Mouse (Mus musculus) cerebellum, postnatal 14 days (tissue): ENCODE measurements around the gene Ppm1l.
"Not testable (repeated sequence)": the region's sequence is repeated elsewhere in the genome, so short reads cannot be mapped to it uniquely, and the experiment has no call there.

Experiments used
- DNase-seq, 2 experiments: peaks; one replicate each; pipeline ENCODE4 v3.0.0; 2021; ENCODE audit warnings: mixed read lengths in 2 of 2

Gene Ppm1l

DNA sequence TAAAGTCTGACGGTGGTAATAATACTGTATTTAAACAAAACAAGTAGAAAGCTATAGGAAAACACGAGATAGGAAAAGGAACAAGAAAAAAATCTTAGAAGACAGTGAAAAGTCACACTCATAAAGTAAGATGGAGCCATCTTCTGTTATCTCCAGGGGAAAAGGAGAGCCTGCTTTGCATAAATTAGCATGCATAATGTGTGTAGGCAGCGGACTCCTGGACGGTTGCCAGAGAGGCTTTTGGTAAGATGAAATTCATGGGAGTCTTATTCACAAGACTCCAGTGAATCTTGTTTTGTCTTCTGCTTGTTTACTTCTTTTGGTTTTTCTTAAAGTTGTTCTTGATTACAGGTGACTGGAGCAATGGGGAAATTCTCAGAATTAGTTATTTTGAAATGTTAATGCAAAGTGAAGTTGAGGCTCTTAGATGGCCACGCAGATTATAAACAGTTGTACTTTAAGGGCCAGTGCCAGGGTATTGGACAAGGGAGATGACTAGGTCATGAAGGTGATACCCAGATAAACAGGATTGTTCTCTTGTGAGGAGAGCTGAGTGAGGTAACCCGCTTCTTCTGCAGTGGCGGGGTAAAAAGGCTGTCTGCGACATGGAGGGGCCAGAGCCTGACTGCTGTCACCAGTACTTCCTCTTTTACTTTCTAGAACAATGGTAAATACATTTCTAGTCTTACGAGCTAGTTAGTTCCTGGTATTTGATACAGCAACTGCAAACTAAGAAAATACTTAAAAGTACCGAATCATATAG, 57.1 kb downstream of the Ppm1l start:
- DNase-seq = peak; percentile 74 to 84

DNA sequence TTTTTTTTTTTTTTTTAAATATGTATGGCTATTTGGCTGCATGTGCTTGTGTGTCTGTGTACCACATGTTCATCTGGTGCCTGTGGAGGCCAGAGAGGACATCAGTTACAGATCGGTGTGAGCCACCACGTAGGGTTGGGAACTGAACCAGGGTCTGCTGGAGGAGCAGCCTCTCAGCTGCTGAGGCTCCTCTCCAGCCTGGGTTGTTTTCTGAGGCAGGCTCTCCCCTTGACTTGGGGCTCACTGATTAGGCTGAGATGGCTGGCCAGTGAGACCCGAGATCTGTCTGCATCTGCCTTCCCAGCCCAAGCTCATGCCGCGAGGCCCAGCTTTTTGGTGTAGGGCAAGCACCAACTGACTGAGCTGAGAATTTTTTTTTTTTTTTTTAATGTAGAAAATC, 57.9 kb downstream of the Ppm1l start:
- DNase-seq = peak in 1 of 2 experiments; percentile 43

DNA sequence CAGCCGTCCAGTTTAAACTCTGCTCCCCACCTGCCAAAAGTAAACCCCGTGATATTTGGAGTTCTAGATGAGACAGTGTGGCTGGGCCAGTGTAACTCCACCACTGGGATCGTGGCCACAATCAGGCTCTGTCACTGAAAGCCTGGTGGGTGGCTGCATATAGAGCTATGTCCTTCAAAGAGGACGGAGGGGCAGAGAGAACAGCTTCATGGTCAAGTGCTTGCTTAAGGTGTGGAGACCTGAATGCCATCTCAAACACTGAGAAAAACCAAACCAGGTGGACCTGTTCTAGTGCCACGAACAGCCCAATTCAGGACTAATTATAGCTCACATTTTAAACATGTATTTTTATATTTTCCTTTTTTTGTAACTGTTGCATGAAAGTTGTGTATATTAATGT, 58.3 kb downstream of the Ppm1l start:
- no peak for DNase-seq

DNA sequence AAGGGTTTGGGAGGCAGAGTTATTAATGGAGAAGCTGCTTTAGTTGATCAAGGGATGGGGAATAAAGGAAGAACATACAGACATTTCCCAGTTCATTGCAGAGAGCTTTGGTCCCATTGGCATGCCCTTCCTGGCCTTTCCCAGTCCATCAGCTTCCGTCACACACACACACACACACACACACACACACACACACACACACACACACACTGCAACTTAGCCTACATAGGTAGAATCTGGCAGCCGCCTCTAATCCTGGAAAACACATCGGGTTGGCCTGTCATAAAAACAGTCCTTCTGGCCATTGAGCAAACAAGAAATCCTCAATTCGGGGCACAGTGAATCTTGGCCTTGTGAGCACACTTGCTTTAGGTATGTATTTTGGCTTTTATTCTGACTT, 64.6 kb downstream of the Ppm1l start:
- peak in 1 of 2 experiments; percentile 51 for DNase-seq

DNA sequence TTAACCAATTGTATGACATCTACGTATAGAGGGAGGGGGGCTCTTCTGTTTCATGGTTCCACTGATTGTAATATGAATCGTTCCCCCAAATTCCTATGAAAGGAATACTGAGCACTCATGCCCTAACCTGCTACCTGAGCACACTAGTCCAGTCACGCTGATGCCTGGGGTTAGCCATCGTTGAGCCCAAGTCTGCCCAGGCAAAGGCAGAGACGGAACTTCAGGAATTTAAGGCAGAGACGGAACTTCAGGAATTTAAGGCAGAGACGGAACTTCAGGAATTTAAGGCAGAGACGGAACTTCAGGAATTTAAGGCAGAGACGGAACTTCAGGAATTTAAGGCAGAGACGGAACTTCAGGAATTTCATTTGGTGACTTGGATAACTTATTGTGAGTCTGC, 75.2 kb downstream of the Ppm1l start:
- not testable (repeated sequence) for DNase-seq

DNA sequence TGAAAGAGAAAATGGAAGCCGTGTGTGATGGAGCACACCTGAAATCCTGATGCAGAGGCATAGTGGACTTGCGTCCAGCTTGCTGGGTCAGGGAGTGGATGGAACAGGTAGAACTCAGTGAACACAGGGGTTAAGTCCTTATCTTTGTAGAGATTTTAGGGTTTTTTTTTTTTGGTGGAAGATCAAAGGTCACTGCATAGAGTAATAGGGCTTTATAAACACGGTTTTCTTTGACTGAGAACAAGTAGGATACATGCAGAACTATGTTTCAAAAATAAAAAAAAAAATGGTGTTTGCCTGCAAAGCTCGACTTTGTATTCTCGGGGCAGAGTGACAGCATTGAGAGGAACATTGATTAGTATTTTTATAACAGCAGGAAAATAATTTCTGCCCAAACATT, 75.6 kb downstream of the Ppm1l start:
- DNase-seq = no peak

DNA sequence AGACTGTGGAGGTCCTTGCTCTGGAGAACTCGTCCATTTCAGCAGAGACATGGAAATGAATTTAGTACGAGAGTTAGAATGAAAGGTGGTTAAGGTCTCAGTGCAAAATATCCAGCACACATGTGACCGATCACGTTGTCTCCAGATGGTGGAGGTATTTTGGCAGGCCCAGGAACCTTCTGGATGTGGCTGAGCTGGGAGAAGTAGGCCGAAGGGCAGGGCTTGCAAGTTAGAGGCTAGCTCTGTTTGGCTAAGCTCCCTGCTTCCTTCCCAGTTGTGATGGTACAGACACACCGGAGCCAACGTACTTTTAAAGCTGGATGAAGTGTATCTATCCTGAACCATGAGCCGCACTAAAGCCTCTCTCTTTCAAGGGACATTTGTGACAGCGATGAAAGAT, 76.4 kb downstream of the Ppm1l start:
- DNase-seq = peak in 1 of 2 experiments; percentile 35

DNA sequence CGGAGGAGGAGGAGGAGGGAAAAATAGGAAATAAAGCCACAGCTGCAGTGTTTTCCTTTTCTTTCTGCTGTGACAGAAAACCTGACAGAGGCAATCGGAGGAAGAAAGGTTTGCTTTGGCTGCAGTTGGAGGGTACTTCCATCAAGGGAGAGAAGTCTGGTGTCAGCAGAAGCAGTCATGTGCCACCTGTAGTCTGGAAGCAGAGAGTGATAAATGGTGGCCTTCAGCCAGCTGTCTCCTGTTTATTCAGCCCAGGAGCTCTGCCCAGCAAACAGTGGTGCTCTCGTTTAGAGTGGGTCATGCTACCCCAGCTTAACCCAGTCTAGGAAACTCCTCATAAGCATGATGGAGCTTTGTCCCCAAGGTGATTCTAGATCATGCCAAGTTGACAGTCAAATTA, 77.3 kb downstream of the Ppm1l start:
- DNase-seq = peak in 1 of 2 experiments; percentile 43

DNA sequence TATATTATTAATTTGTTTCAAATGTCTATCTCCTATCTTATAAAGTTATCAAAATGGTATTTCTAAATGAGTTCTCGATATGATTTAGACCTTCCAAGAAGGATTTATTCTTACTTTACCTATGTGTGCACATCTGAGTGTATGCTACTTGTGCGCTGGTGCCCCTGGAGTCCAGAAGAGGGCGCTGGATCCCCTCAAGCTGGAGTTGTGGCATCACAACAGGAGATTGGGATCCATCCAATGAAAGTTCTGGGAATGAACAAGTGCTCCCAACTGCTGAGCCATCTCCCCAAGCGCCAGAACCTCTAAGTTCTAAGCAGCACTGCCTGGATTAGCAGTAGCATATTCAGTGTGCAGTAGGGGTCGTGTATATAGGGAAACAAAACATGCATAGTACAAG, 78.4 kb downstream of the Ppm1l start:
- DNase-seq = peak in 1 of 2 experiments; percentile 28

DNA sequence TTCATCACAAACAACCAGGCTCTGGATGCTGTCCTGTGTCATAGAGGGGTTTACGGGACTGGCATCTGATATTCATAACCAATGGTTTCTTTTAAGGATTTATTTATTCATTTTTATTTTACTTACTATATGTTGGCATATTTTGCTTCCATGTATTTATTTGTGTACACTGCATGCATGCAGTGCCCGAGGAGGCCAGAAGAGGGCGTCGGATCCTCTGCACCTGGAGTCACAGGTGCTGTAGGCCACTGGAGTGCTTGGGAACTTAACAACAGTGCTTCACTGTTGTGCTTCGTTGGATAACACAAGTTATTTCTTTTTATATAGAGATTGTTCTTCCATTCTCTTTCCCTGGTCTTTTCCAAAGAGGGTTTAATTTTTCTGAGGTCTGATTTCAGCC, 81.1 kb downstream of the Ppm1l start:
- peak; percentile 33 to 57 for DNase-seq

DNA sequence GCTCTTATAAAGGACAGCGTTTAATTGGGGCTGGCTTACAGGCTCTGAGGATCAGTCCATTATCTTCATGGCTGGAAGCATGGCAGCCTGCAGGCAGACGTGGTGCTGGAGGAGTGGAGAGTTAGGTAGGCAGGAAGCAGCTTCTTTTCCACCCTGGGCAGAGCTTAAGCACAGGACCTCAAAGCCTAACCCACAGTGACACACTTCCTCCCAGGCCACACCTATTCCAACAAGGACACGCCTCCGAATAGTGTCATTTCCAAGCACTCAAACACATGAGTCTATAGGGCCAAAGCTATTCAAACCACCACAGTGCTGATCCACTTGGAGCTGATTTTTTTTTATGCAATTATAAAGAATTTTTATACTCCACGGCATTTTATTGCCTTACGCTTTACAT, 82.7 kb downstream of the Ppm1l start:
- no peak for DNase-seq

DNA sequence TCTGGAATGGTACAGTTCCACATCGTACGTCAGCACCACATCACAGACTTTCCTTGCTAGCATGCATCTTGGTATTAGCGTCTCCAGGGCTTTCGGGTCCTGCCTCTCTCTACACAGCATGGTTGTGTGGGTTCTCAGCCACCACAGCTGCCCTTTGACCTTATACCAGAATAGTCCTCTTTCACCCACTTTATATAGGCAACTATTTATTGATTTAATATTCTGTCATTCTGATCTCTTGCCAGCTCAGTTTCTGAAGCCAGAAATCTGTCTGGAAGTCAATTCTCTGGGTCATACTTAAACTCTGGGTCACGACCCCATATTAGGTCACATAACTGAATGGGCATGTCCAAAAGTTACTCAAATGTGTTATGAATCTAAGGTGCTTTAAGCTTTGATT, 86.5 kb downstream of the Ppm1l start:
- DNase-seq = no peak

DNA sequence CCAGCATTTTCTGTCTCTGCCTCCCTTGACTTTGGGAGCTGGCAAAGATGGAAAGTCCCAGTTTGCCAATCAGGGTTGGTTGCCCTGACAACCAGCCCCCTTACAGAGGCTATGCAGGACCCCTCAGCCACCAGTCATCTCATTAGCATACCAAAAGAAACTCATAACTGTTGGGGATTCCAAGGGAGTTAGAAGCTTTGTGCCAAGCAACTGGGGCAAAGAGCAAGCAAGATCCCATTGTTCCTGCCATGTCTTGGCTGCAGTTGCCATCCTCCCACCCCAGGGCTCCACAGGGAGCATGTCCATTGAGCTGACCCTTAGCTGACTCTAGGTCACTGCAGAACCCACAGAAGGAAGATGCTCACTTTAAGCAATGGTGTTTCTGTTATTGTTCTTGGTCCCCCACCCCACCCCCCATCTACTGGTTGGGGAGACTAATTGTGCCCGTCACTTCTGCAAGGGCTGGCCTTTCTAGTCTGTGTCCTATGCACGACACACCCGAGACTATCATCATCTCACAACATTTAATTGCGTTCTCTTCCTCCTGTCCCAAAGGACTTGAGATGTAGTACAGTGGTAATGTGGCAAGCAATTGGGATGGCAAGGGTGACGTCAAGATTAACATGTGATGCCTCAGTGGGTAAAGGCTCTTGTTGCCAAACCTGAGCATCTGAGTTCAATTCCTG, 89.7 kb downstream of the Ppm1l start:
- DNase-seq = no peak

DNA sequence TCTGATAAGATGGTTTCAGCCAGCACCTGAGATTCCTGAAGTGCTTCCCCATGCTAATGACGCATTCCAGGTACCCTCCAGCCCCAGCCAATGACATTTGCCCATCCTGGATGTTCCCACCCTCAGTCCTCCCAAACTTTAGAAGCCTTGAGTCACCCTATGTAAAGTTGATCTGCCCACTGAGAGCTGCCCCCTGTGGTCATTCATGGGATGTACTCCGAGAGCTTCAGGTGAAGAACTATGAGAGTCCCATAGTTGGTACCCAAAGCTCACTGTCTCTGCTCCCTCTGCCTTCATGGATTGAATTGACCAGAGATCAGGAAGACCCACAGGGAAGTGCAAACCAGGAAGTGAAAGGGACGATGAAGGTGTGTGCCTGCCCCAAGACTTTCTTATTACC, 91.4 kb downstream of the Ppm1l start:
- DNase-seq = no peak

DNA sequence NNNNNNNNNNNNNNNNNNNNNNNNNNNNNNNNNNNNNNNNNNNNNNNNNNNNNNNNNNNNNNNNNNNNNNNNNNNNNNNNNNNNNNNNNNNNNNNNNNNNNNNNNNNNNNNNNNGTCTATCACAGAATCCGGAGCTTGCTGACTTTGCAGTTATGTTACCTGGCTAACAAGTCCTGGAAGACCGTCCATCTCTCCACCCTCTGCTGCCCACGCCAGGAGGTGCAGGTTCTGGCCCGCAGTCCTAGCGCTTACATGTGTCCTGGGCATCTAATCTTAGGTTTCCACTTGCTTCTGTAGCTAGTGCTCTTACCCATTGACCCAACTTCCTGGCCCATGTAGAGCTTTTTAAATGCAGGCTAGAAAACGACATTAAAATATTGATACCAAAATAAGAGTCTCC, 99.5 kb downstream of the Ppm1l start:
- DNase-seq = no peak

DNA sequence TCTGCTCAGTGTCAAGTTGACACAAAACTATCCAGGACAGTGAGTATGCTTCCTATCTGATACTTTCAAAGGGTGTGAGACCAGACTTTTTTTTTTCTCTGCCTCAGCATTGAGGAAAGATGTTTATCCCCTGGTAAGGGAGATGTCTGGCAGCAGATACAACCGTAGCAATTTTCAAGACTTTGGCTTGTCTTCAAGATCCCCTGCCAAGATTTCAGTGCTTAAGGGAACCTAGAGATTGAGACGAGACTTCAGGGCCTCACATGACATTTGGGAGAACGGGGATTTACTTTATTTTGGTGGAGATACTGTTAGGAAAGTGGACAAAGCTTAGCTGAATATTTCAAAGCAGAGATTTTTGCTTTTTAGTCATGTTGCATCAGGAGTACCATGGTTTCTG, 106.1 kb downstream of the Ppm1l start:
- no peak for DNase-seq

DNA sequence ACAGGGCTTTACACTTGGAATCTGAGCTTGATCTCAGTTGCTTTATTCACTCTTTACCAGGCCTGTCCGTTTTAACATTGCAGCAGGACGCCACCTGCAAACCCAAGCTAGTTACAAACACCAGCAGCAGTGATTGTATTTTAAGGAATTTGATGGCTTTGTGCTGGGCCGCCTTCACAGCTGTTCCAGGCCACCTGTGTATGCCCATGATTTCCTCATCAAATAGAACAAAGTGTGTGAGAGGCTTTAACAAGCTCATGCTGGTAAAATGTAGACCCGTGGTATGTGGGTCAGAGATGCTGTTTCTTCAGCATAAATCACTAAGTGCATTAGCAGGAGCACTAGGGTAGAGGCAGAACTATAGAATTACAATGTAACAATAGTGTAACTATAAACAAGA, 106.7 kb downstream of the Ppm1l start:
- no peak for DNase-seq

DNA sequence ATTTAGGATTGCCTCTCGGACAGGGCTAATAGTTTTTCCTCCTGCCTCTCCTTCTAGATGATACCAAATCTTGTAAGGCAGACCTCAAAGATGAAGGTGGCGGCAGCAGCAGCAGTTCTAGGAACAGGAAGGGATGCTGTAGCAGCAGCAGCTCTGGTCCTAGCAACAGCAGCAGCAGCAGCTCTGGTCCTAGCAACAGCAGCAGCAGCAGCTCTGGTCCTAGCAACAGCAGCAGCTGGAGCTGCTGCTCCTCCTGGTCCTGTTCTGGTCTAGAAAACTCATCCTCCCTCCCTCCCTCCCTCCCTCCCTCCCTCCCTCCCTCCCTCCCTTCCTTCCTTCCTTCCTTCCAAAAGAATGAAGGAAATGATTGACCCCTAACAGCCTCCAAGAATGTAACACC, 108.1 kb downstream of the Ppm1l start:
- DNase-seq = not testable (repeated sequence)

DNA sequence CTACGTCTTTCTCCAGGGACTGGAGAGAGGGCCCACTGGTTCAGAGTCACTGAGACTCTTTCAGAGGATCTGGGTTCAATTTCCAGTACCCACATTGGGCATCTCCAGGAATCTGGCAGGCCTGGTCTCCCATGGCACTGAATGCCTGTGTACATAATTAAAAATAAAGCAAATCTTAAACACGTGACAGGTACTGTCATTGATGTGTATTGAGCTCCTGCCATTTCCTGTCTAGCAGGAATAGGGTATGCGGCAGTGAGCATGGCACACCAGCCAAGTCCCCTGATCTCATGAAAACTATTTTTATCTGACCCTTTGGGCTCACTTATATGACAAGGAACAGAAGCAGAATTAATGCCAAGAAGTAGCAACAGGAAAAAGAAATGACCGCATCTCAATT, 110.6 kb downstream of the Ppm1l start:
- peak in 1 of 2 experiments; percentile 45 for DNase-seq

DNA sequence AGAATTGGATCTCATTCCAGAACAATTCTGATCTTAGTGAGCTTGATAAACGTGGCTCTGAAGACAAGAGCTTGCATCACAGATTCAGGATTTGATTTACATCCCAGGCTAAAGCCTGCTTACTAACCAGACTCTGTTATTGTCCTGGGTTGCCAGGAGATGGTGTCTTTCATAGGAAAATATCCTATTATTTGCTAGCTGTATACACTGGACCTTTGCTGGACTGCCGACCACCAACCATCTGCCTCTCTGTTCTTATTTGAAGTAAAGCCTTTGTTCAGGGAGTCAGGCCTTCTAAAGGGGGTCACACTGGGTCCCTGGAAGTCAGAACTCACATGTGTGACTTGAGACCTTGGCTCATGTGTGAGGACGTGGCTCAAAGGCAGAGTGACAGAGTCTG, 111.6 kb downstream of the Ppm1l start:
- DNase-seq = no peak

DNA sequence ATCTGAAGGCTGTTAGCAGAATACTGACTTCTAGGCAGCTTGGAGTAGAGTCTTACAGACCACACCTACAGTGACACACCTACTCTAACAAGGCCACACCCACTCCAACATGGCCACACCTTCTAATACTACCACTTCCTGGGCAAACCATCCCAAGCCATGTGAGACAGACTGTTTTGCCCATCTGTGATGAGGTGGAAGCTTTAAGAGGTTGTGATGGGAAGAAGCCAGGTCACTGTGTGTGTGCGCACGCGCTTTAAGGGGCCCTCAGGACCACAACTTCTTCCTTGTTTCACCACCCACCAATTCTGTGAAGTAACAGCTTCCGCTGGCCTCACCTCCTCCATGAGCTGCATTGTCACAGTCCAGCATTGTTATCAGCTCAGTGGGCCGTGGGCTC, 112.7 kb downstream of the Ppm1l start:
- DNase-seq = no peak

DNA sequence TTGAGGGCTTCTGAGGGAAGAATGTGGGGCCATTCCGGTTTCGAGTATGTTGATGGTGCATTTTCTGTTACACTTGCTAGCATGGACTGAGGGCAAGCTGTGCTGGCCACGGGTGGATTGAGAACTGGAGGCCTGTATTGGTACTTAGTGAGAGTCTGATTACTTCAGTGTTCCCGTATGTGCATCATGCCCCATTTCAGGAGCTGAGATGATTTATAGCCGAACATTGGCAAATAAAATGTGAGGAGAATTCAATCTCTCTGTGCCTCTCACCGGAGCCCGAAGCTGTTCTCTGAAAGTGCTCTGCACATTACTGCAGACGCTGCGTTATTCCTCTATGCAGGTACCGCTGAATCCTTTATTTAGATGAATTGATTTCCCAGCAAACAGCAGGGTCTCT, 116.9 kb downstream of the Ppm1l start:
- DNase-seq = no peak

DNA sequence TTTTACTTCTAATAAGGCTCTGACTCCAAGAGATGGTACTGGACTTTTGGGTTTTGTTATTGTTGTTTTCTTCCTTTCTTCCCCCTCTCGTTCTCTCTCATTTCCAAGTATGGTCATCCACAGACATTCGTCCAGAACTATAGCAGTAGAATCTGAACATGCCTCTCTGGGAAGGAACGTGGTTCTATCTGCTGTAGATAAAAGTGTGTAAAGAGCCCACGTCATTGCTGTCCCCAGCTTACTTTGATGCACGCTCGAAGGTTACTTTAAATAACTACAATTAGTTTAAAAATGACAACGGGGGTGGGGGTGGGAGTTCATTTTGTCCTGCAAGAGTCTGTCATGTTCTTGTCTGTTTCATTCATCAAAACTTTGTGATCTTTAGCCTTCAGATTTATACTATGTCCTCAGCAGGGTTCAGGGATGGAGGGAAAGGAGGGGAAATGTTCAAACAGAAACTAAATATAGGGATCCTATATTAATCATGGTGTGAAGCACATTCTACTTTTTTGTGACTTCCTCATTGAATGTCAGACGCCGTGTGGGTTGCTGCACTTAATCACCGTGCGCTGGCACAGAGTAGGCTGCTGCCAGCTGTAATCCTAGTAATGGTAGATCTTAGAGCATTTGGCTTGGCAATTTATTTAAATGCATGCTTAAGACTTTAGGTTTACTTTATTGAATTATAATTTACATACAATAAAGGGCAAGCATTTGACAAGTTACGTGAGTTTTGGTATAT, 122.3 kb downstream of the Ppm1l start:
- no peak for DNase-seq

DNA sequence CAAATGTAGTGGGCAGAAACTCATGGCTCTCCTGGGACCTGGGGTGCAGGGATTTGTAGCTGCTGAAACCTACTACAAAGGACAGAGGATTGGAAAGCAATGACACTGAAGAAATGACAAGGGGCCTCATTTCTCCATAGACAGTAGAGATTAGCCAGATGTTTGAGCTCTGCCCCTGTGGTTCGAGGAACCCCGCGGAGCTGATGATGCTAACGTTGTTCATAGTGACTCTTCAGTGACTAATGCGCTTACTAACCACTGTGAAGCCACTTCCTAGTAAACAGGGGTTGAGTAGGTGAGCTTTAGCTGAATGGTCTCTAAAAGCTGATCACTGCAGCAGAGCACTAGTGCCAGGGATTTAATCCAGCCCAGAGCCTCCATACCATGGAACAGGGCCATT, 124.1 kb downstream of the Ppm1l start:
- DNase-seq = no peak
